Mouse (Mus musculus): ENCODE measurements around the gene Smpd2. TPM values are rescaled to one million over a fixed set of nuclear protein-coding genes. Genes with fewer than 3 reads are reported as not detected.
A peak's percentile ranks its signal among the peaks of the same experiment; 100 is the strongest.

Gene Smpd2
- polyA plus RNA-seq, 1 experiment from 2014 or later: 36.5 TPM

DNA sequence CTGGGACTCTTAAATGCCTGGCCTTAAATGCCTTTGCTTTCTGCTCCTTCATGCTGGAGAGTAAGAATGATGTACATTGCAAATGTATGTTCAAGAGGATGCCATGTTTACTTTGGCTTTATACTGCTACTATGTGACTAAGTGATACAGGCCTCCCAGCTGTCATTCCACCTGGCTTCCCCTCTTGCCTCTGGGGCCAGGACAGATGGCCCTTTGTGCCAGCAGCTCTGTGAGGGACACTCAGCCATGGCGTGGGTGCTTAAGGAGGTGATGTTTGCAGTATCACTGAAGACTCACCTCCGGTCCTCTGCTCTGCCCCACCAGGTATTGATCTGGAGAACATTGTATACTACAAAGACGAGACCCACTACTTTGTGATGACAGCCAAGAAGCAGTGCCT lies 10.2 kb downstream of the Smpd2 start:
- Histone ChIP-seq H3K27me3 (ENCODE audit: control insufficient read depth, insufficient read depth, low read depth, low read length) (no peaks in the 10 kb centered on the region), H3K4me3 (ENCODE audit: low read depth, low read length) (no peak overlapping the region), H3K9ac (ENCODE audit: low read depth, low read length) (no peak overlapping the region), H3K36me3 (ENCODE audit: control insufficient read depth, insufficient read depth, low read length) (no peaks in the 10 kb centered on the region), H3K27ac (ENCODE audit: low read length) (no peak overlapping the region), H3K4me2 (ENCODE audit: low read length) (no peak overlapping the region), H3K4me1 (ENCODE audit: control insufficient read depth, insufficient read depth, low read length) (peaks cover 8% of the 10 kb centered on the region; the same call in 1 of the 2 replicates), H3K9me3 (replicated peaks; ENCODE audit: control insufficient read depth, low read length, poor library complexity, severe bottlenecking) (no peaks in the 10 kb centered on the region)
- 85% methylated on average over 3 of the region's 3 CpGs for WGBS
- ATAC-seq: no peak

DNA sequence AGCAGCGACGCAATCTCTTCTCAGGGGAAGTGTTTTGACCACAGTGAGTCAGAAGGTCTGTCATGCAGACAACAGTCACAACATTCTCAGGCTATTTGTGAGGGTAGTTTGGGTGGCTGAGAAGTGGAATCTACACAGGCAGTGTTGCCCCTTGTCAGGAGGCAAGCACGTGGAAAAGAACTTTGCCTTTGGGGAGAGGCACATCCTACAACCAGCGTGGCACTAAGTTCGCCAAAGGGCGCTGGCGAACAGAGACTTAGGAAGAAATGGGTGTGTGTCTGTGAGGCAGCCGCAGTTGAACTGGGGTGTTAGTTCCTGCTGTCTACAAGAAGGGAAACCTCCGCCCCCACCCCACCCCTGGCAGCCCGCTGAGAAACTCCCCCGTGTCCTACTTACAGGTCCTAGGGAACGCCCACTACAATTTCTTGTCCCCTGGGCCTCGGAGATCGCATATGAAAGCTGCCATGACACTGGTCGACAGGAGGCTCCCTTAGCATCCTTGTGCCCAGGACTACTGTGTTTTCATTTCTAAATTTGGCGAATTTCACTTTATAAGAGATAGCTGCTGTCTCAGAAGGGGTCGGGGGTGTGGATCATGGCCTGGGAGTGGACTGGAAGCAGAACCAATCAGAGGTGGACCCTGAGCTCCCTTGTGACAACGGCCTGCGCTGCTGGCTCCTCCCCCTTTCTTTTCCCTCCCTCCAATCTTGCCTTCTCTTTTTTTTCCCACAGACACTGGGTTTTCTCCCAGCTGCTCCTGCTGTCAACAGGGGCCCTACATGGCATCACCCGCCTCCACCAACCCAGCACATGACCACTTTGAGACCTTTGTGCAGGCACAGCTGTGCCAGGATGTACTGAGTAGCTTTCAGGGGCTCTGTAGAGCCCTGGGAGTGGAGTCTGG lies 12.6 kb downstream of the Smpd2 start:
- Histone ChIP-seq H3K36me3 (ENCODE audit: control insufficient read depth, insufficient read depth, low read length) (no peaks in the 10 kb centered on the region), H3K9me3 (replicated peaks; ENCODE audit: control insufficient read depth, low read length, poor library complexity, severe bottlenecking) (no peaks in the 10 kb centered on the region), H3K4me1 (ENCODE audit: control insufficient read depth, insufficient read depth, low read length) (peaks cover 8% of the 10 kb centered on the region; the same call in 1 of the 2 replicates), H3K27ac (ENCODE audit: low read length) (peak overlapping the region; percentile 73), H3K4me3 (ENCODE audit: low read depth, low read length) (peak overlapping the region; percentile 55), H3K27me3 (ENCODE audit: control insufficient read depth, insufficient read depth, low read depth, low read length) (no peaks in the 10 kb centered on the region), H3K9ac (ENCODE audit: low read depth, low read length) (peak overlapping the region; percentile 78), H3K4me2 (ENCODE audit: low read length) (peak overlapping the region; percentile 98)
- WGBS: 2% methylated on average over 20 of the region's 20 CpGs
- peak; percentile 62 for ATAC-seq

DNA sequence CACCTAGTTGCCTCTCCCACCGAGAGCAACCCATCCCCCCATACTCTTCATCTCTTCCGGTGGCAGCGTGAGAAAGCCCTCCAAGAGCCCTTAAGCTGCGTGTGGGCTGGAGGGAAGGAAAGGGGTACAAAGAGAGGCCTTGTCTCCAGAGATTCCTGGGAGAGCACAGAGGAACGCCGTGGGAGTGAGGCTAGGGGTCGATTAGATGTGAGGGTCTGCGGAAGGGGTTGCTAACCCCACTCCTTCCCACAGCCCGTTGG lies 13.2 kb downstream of the Smpd2 start:
- peak overlapping the region; percentile 73 for H3K27ac ChIP-seq (ENCODE audit: low read length)
- peak overlapping the region; percentile 78 for H3K9ac ChIP-seq (ENCODE audit: low read depth, low read length)
- peaks cover 8% of the 10 kb centered on the region; the same call in 1 of the 2 replicates for H3K4me1 ChIP-seq (ENCODE audit: control insufficient read depth, insufficient read depth, low read length)
- H3K27me3 ChIP-seq (ENCODE audit: control insufficient read depth, insufficient read depth, low read depth, low read length): no peaks in the 10 kb centered on the region
- 0% methylated on average over 9 of the region's 9 CpGs for WGBS
- H3K9me3 ChIP-seq (replicated peaks; ENCODE audit: control insufficient read depth, low read length, poor library complexity, severe bottlenecking): no peaks in the 10 kb centered on the region
- peak; percentile 47 for ATAC-seq
- H3K4me3 ChIP-seq (ENCODE audit: low read depth, low read length): peak overlapping the region; percentile 55
- H3K36me3 ChIP-seq (ENCODE audit: control insufficient read depth, insufficient read depth, low read length): no peaks in the 10 kb centered on the region
- peak overlapping the region; percentile 98 for H3K4me2 ChIP-seq (ENCODE audit: low read length)

DNA sequence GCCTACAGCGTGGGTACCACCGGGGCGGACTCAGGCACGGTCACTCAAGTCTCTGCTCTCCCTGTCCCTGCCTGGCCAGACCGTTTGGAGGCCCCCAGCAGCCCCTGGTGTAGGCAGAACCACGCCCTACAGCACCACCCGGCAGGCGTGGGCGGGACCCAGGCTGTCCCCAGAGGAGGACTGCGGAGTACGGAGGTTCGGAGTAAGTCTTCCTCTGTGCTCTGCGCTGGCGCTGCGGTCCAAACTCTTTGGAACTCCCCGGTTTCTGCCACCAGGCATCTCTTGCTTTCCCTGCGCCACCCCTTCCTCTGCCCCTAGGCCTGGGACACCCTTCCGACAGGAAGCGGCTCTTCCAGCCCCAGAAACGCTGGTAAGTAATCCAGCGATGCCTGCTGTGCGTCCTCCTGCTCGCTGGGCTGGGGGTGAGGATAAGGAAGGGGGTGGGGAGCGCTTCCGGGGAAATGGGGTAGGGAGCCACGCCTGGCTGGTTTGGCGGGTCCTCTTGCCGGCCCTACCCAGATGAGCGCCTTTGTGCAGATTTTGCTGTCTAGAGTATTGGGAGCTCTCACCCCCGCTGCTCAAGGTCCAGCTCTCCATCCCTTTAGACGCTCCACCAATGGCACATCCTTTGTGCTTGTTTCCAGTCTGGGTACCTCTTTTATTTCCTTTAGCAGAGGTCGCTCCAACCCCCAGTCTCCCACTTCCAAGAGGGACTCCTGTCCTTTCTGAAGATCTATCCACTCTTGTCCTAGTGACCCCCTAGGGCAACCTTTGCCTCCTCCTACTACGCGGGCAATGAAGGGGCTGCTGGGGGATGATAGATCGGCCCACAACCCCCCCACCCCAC lies 13.8 kb downstream of the Smpd2 start, which contains the start of gene Mical1:
TSS of gene Mical1 (plus strand) at position 144 of the 847 bp plus-strand sequence.
- no peaks in the 10 kb centered on the region for H3K9me3 ChIP-seq (replicated peaks; ENCODE audit: control insufficient read depth, low read length, poor library complexity, severe bottlenecking)
- ATAC-seq: peak; percentile 68
- under 1% methylated on average over 34 of the region's 35 CpGs for WGBS
- no peaks in the 10 kb centered on the region for H3K36me3 ChIP-seq (ENCODE audit: control insufficient read depth, insufficient read depth, low read length)
- H3K27ac ChIP-seq (ENCODE audit: low read length): peak within 1 kb of the TSS; percentile 73
- H3K4me2 ChIP-seq (ENCODE audit: low read length): peak within 1 kb of the TSS; percentile 98
- H3K27me3 ChIP-seq (ENCODE audit: control insufficient read depth, insufficient read depth, low read depth, low read length): no peaks in the 10 kb centered on the region
- H3K4me1 ChIP-seq (ENCODE audit: control insufficient read depth, insufficient read depth, low read length): peaks cover 8% of the 10 kb centered on the region; the same call in 1 of the 2 replicates
- peak within 1 kb of the TSS; percentile 55 for H3K4me3 ChIP-seq (ENCODE audit: low read depth, low read length)
- peak within 1 kb of the TSS; percentile 78 for H3K9ac ChIP-seq (ENCODE audit: low read depth, low read length)

DNA sequence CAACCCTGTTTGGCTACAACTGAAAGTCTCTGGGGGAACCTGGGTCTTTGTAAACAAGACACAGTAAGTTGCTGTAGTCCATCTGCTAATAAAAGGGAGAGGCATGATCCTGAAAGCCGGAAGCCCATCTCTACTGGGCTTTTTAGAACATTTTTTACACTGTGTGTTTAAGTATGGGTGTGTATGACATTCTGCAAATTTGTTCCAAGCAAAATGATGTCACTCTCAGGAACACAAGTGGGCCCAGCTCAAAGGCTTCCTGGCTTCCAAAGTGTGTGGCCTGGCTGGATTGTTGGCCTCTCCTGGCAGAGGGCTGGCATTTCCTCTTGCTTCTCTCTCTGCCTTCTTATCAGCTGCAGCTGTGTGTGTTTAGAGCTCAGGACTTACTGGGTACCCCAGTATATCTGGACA lies 15.2 kb downstream of the Smpd2 start:
- 84% methylated on average over 1 of the region's 1 CpGs for WGBS
- H3K4me2 ChIP-seq (ENCODE audit: low read length): no peak overlapping the region
- ATAC-seq: no peak

DNA sequence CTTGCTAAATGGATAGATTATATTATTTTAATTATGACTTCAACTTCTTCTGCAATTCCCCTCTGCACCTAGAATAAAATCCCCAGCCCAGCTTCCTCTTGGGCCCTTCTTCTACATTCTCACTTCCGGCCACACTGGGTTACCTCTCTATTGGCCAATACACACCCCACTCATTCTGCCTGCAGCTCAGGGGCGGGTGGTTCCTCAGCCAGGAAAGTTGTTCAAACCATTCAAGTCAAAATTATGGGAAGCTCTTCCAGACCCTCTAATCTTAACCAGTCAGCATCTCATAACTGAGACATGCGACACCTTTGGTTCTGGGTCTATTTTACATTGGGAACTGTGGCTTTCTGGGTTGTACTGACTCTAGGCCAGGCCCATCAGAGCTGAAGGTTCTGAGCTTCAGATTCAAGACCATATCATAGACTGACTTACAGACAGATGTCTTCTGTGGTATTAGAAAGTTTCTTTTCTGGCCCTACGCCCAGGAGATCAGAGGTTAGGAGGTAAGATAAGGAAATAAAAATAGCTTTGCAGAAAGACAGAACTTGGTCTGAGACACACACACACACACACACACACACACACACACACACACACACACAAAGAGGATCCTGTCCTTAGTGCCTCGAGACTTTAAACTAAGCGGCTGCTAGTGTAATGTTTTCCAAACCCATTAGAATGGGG lies 16.2 kb downstream of the Smpd2 start:
- H3K36me3 ChIP-seq (ENCODE audit: control insufficient read depth, insufficient read depth, low read length): no peaks in the 10 kb centered on the region
- H3K4me2 ChIP-seq (ENCODE audit: low read length): no peak overlapping the region
- H3K27me3 ChIP-seq (ENCODE audit: control insufficient read depth, insufficient read depth, low read depth, low read length): no peaks in the 10 kb centered on the region
- H3K4me3 ChIP-seq (ENCODE audit: low read depth, low read length): no peak overlapping the region
- H3K9ac ChIP-seq (ENCODE audit: low read depth, low read length): no peak overlapping the region
- WGBS: 81% methylated on average over 6 of the region's 6 CpGs
- peaks cover 8% of the 10 kb centered on the region; the same call in 1 of the 2 replicates for H3K4me1 ChIP-seq (ENCODE audit: control insufficient read depth, insufficient read depth, low read length)
- H3K27ac ChIP-seq (ENCODE audit: low read length): no peak overlapping the region
- ATAC-seq: no peak
- H3K9me3 ChIP-seq (replicated peaks; ENCODE audit: control insufficient read depth, low read length, poor library complexity, severe bottlenecking): no peaks in the 10 kb centered on the region

More for the DNA sequence above, 15.2 kb downstream of the Smpd2 start:
- Histone ChIP-seq H3K27ac (ENCODE audit: low read length) (no peak overlapping the region), H3K4me1 (ENCODE audit: control insufficient read depth, insufficient read depth, low read length) (peaks cover 8% of the 10 kb centered on the region; the same call in 1 of the 2 replicates), H3K36me3 (ENCODE audit: control insufficient read depth, insufficient read depth, low read length) (no peaks in the 10 kb centered on the region), H3K9ac (ENCODE audit: low read depth, low read length) (no peak overlapping the region), H3K4me3 (ENCODE audit: low read depth, low read length) (no peak overlapping the region), H3K9me3 (replicated peaks; ENCODE audit: control insufficient read depth, low read length, poor library complexity, severe bottlenecking) (no peaks in the 10 kb centered on the region), H3K27me3 (ENCODE audit: control insufficient read depth, insufficient read depth, low read depth, low read length) (no peaks in the 10 kb centered on the region)

DNA sequence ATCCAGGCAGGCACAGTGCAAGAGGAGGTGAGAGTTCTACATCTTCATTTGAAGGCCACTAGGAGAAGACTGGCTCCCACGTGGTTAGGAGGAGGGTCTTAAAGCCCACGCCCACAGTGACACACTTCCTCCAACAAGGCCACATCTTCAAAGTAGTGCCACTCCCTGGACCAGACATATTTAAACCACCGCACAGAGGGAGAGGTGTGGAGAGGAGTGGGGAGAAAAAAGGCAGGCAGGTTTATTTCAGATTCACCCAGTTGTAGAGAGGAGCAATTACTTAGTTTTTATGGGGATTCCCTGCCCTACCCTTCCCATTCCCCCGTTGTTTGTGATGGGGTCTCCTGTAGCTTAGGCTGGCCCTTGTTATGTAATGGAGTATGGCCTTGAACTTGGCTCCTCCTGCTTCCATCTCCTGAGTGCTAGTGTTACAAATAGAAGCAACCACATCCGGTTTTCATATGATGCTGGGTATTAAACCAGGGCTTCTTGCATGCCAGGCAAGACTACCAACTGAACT lies 17.1 kb downstream of the Smpd2 start:
- Histone ChIP-seq H3K4me2 (ENCODE audit: low read length) (no peak overlapping the region), H3K4me3 (ENCODE audit: low read depth, low read length) (no peak overlapping the region), H3K36me3 (ENCODE audit: control insufficient read depth, insufficient read depth, low read length) (0 out of 2 replicates have a peak, but pooled peaks cover 2% of the 10 kb centered on the region), H3K4me1 (ENCODE audit: control insufficient read depth, insufficient read depth, low read length) (peaks cover 8% of the 10 kb centered on the region; the same call in 1 of the 2 replicates), H3K27ac (ENCODE audit: low read length) (no peak overlapping the region), H3K9me3 (replicated peaks; ENCODE audit: control insufficient read depth, low read length, poor library complexity, severe bottlenecking) (no peaks in the 10 kb centered on the region), H3K27me3 (ENCODE audit: control insufficient read depth, insufficient read depth, low read depth, low read length) (no peaks in the 10 kb centered on the region), H3K9ac (ENCODE audit: low read depth, low read length) (no peak overlapping the region)
- ATAC-seq: no peak
- 80% methylated on average over 5 of the region's 5 CpGs for WGBS

DNA sequence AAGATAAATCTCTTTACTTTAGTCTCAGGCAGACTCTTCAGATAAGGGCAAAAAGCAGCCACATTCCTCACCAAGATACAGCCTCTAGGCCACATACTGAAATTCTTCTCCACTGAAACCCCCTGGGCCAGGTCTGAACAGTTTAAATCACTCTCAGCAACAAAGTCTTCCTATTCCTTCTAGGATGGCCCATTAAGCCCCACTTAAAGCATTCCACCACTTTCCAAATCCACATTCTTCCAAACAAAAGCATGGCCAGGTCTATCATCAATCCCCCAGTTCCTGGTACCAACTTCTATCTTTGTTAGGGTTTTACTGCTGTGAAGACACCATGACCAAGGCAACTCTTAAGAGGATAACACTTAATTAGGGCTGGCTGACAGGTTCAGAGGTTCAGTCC lies 17.6 kb downstream of the Smpd2 start:
- no peak overlapping the region for H3K27ac ChIP-seq (ENCODE audit: low read length)
- H3K9me3 ChIP-seq (replicated peaks; ENCODE audit: control insufficient read depth, low read length, poor library complexity, severe bottlenecking): no peaks in the 10 kb centered on the region
- H3K4me2 ChIP-seq (ENCODE audit: low read length): no peak overlapping the region
- H3K4me3 ChIP-seq (ENCODE audit: low read depth, low read length): no peak overlapping the region
- 0 out of 2 replicates have a peak, but pooled peaks cover 2% of the 10 kb centered on the region for H3K36me3 ChIP-seq (ENCODE audit: control insufficient read depth, insufficient read depth, low read length)
- H3K27me3 ChIP-seq (ENCODE audit: control insufficient read depth, insufficient read depth, low read depth, low read length): no peaks in the 10 kb centered on the region
- no peak for ATAC-seq
- peaks cover 8% of the 10 kb centered on the region; the same call in 1 of the 2 replicates for H3K4me1 ChIP-seq (ENCODE audit: control insufficient read depth, insufficient read depth, low read length)
- H3K9ac ChIP-seq (ENCODE audit: low read depth, low read length): no peak overlapping the region
